Mouse (Mus musculus) forebrain, embryonic 13.5 days (tissue): ENCODE data around the gene 1600014C10Rik. TPM values are rescaled to one million over a fixed set of nuclear protein-coding genes. Genes with fewer than 3 reads are reported as not detected.

Experiments
- ATAC-seq: fragments of 200-750 bp; cut with Nextera tagmentation; 2 replicates; pipeline ENCODE4 v1.8.0; 2017
- H3K27ac ChIP-seq: fragments of 300-500 bp; sonication (generic); 2 replicates; pipeline ENCODE4 v1.5.1; 2015; ENCODE audit warnings: inconsistent platforms, mild to moderate bottlenecking, moderate library complexity
- H3K27me3 ChIP-seq: fragments of 300-500 bp; sonication (generic); 2 replicates; pipeline ENCODE4 v1.6.1; 2015; ENCODE audit warnings: mild to moderate bottlenecking, inconsistent platforms
- H3K36me3 ChIP-seq: fragments of 300-500 bp; sonication (generic); 2 replicates; pipeline ENCODE4 v1.6.1; 2015; ENCODE audit warnings: mild to moderate bottlenecking, inconsistent platforms; ENCODE audit not compliant: poor library complexity, severe bottlenecking
- H3K4me1 ChIP-seq: fragments of 300-500 bp; sonication (generic); 2 replicates; pipeline ENCODE4 v1.6.1; 2015; ENCODE audit warnings: inconsistent platforms
- H3K4me2 ChIP-seq: fragments of 300-500 bp; sonication (generic); 2 replicates; pipeline ENCODE4 v1.6.1; 2015; ENCODE audit warnings: inconsistent platforms, mild to moderate bottlenecking, moderate library complexity
- H3K4me3 ChIP-seq: fragments of 300-500 bp; sonication (generic); 2 replicates; pipeline ENCODE4 v1.5.1; 2015; ENCODE audit warnings: mild to moderate bottlenecking, inconsistent platforms
- H3K9ac ChIP-seq: fragments of 300-500 bp; sonication (generic); 2 replicates; pipeline ENCODE4 v1.6.1; 2015; ENCODE audit warnings: mild to moderate bottlenecking, inconsistent platforms
- H3K9me3 ChIP-seq: fragments of 300-500 bp; sonication (generic); replicated peaks from 2 replicates; pipeline ENCODE4 v1.6.1; 2016; ENCODE audit warnings: inconsistent platforms
- WGBS: fragments of 180-500 bp; shearing (Covaris S2); methylation state at CpG from one replicate; pipeline ENCODE4 v1.1.7; 2015; 5-methylcytosine and 5-hydroxymethylcytosine counted together
- polyA plus RNA-seq: library from polyadenylated mRNA; unstranded; fragments of >200 nt; fragmentation: Nextera tagmentation; extraction: Ambion mirVana; gene quantifications from 2 replicates; pipeline ENCODE4 v1.2.1, GENCODE M21; 2015

1600014C10Rik gene
- polyA plus RNA-seq, 1 experiment from 2014 or later = 12.5 TPM

DNA sequence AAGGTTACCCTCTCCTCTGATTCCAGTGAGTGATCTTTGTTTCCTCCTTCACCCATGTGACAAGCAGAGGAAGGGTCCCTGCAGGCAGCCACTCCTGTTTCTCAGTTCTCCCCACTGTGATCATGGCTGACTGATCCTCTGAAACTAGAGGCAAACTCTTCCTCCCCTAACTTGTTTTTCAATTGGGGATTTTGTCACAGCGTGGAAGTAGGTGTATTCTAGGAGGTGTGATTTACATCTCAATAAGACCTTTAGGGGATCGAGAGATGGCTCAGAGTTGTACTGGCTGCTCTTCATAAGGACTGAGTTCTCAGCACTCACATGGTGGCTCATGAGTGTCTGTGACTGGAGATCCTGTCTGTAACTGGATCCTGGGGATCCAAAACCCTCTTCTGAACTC, 22.8 kb downstream of the 1600014C10Rik start:
- peaks cover 5% of the 10 kb centered on the region; the same call in 1 of the 2 replicates for H3K27me3 ChIP-seq
- H3K36me3 ChIP-seq = no peaks in the 10 kb centered on the region
- peaks cover 4% of the 10 kb centered on the region; the same call in 1 of the 2 replicates for H3K9me3 ChIP-seq
- H3K4me2 ChIP-seq = no peak overlapping the region
- H3K9ac ChIP-seq = no peak overlapping the region
- WGBS = 23% methylated on average over 2 of the region's 2 CpGs
- ATAC-seq = no peak
- no peak overlapping the region for H3K4me3 ChIP-seq
- H3K4me1 ChIP-seq = peaks cover 4% of the 10 kb centered on the region; the same call in 1 of the 2 replicates
- H3K27ac ChIP-seq = no peak overlapping the region

DNA sequence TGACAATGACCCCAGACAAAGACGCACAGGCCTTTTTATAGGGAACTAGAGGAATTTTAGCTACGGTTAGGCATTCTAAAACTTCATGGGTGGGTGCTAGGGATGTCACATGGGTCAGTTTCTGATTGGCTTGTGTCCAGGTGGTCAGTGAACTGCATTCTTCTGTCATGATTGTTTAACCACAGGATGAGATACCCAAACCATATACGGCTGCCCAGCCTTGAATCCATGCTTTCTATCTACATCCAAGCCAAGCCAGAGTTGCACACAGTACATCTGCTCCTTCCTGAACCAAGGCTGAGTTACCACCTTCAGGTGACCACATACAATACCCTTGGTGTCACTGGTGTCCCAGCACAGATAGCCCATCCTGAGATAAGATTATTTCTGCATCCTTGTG, 23.5 kb downstream of the 1600014C10Rik start:
- H3K9ac ChIP-seq = no peak overlapping the region
- 78% methylated on average over 3 of the region's 3 CpGs for WGBS
- no peaks in the 10 kb centered on the region for H3K36me3 ChIP-seq
- H3K4me1 ChIP-seq = no peaks in the 10 kb centered on the region
- H3K9me3 ChIP-seq = peaks cover 4% of the 10 kb centered on the region; the same call in 1 of the 2 replicates
- no peak overlapping the region for H3K4me3 ChIP-seq
- ATAC-seq = no peak
- no peak overlapping the region for H3K27ac ChIP-seq
- H3K27me3 ChIP-seq = peaks cover 5% of the 10 kb centered on the region; the same call in 1 of the 2 replicates
- no peak overlapping the region for H3K4me2 ChIP-seq

DNA sequence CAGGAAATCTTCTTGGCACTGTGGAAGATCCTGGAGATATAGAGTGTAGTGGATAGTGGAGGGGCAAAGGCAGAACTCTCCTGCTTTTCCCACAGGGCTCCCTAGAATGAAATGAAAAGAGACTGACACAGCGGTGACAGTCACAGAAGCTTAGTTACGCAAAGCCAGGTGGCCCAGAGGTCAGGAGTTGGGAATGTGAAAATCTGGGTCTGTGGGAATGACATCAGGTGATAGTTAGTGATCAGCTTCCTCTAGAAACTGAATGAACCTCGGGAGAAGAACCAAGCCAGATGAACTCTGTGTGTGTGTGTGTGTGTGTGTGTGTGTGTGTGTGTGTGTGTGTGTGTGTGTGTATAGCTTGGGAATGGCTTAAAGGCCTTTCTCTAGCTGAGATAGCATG, 26.0 kb downstream of the 1600014C10Rik start:
- H3K4me3 ChIP-seq = no peak overlapping the region
- ATAC-seq = no peak
- WGBS = 76% methylated on average over 3 of the region's 3 CpGs
- H3K9me3 ChIP-seq = peaks cover 4% of the 10 kb centered on the region; the same call in 1 of the 2 replicates
- H3K4me2 ChIP-seq = no peak overlapping the region
- H3K27me3 ChIP-seq = no peaks in the 10 kb centered on the region
- H3K9ac ChIP-seq = no peak overlapping the region
- no peaks in the 10 kb centered on the region for H3K4me1 ChIP-seq
- H3K36me3 ChIP-seq = no peaks in the 10 kb centered on the region
- no peak overlapping the region for H3K27ac ChIP-seq

DNA sequence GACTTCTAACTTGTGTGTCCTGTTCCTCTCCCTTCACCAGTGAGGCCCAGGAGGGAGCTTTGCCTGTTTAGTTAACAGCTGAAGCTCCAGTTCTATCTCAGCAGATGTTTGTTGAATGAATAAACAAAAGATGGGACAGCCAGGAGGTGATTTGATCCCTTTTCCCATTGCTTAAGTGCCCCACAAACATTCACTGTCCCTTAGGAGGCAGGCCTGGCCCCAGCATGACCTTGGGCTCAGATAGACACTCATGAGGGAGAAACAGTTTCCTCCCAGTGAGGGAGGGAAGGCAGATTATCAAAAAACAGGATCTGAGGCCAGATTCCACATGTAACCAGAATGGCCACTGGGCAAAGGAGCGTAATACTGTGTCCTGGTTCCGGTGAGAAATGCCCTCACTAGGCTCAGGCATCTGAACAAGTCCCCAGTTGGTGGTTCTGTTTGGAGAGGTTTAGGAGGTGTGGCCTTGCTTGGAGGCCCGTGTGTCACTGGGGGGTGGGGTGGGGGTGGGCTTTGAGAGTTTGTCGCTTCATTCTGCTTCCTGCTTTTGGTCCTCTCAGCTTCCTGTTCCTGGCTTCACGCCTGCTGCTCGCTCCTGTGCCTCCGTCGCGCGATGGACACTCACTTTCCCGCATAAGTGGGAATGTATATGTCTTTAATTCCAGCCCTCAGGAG, 26.6 kb downstream of the 1600014C10Rik start:
- Histone ChIP-seq H3K4me3 (no peak overlapping the region), H3K4me2 (no peak overlapping the region), H3K36me3 (no peaks in the 10 kb centered on the region), H3K4me1 (no peaks in the 10 kb centered on the region), H3K27ac (no peak overlapping the region), H3K9me3 (no peaks in the 10 kb centered on the region), H3K27me3 (no peaks in the 10 kb centered on the region), H3K9ac (no peak overlapping the region)
- WGBS = 83% methylated on average over 11 of the region's 11 CpGs
- ATAC-seq = no peak

DNA sequence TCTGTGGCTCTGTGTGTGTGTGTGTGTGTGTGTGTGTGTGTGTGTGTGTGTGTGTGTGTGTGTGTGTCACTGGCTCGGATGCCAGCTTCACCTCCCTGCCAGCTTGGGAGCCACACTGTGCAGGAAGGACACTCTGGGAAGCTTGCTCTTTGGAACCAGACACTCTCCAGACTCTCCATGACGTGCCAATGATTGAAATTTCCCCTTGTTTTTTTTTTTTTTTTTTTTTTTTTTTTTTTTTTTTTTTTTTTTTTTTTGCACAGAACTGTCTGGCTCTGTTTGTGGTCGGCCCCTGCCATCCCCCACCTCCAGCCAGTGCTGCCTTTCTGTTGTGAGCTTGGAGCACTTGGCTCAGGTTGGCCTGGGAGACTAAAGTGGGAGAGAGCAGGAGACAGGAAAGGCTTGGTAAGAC, 29.6 kb downstream of the 1600014C10Rik start:
- ATAC-seq = no peak
- Histone ChIP-seq H3K4me2 (no peak overlapping the region), H3K4me3 (no peak overlapping the region), H3K27me3 (no peaks in the 10 kb centered on the region), H3K9me3 (no peaks in the 10 kb centered on the region), H3K9ac (no peak overlapping the region), H3K36me3 (no peaks in the 10 kb centered on the region), H3K4me1 (no peaks in the 10 kb centered on the region), H3K27ac (no peak overlapping the region)
- 51% methylated on average over 3 of the region's 3 CpGs for WGBS

DNA sequence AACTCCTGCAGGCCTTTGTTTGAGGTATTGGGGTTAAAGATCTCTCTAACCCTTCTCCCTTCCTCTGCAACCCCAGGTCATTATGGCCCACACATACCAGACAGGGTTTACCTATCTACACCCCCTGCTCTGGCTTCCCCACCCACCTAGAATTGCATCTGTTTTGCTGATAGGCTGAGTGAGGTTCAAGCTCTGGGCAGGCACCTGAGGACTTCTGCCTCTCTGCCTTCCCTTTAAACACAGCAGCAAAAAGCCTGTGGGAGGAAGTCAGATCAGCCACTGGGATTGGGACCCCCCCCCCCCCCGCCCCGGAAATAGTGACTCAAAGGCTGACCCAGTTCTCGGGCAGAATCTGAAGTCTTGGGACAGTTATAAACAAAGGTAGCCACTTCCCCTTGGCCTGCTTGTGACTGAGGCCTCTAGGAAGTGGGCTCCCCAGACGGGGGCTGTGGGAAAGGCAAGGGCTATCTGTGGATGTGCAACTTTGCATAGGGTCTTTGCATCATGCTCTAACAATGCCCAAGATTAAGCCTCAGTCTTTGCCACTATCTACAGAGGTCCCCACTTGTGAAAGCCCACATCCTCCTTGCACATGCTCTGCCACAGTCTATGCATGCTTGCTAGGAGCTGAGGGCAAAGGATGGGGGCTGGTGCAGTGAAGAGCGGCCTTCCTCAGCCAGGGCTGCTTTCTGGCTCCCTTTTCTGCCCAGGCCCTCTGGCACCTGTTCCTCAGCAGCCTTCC, 31.6 kb downstream of the 1600014C10Rik start:
- Histone ChIP-seq H3K27ac (no peak overlapping the region), H3K36me3 (no peaks in the 10 kb centered on the region), H3K4me2 (no peak overlapping the region), H3K9me3 (no peaks in the 10 kb centered on the region), H3K4me3 (no peak overlapping the region), H3K27me3 (no peaks in the 10 kb centered on the region), H3K9ac (no peak overlapping the region), H3K4me1 (no peaks in the 10 kb centered on the region)
- no peak for ATAC-seq
- 69% methylated on average over 5 of the region's 5 CpGs for WGBS

DNA sequence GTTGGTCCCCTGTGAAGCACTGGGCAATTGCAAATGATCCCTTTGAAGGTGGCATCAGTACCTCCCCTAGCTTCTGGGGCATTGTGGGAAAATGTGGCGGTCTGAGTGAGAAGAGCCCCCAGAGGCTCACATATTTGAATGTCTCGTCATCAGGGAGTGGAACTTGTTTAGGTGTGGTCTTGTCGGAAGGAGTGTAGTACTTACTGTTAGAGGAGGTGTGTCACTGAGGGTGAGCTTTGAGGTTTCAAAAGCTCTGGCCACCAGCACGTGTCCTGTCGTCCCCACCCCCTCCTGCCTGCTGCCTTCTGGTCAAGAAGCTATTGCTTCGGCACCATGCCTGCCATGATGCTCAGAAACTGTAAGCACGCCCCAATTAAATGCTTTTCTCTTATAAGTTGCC, 32.3 kb downstream of the 1600014C10Rik start:
- ATAC-seq = no peak
- H3K4me1 ChIP-seq = no peaks in the 10 kb centered on the region
- 83% methylated on average over 7 of the region's 7 CpGs for WGBS
- no peak overlapping the region for H3K27ac ChIP-seq
- no peaks in the 10 kb centered on the region for H3K9me3 ChIP-seq
- no peaks in the 10 kb centered on the region for H3K36me3 ChIP-seq
- no peak overlapping the region for H3K4me2 ChIP-seq
- no peaks in the 10 kb centered on the region for H3K27me3 ChIP-seq
- H3K4me3 ChIP-seq = no peak overlapping the region
- no peak overlapping the region for H3K9ac ChIP-seq

DNA sequence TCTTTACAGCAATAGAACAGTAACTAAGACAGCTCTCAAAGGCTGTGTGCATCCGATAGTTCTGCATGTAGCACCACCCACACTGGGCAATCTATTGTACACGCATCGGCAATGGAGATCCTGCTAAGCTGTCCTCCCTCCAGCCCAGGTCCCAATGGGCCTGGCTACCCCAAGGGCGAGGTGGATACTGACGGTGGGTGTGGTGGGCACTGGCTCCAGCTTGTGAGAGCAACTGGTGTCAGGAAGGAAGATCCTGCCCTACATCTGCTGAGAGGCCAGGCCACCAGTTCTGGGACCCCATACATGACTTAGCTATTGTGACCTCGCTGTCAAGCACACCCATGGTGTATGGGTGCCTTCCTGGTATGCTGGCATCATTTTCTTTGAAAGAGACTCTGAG, 32.7 kb downstream of the 1600014C10Rik start:
- Histone ChIP-seq H3K4me1 (no peaks in the 10 kb centered on the region), H3K4me2 (no peak overlapping the region), H3K4me3 (no peak overlapping the region), H3K9me3 (no peaks in the 10 kb centered on the region), H3K36me3 (no peaks in the 10 kb centered on the region), H3K9ac (no peak overlapping the region), H3K27me3 (no peaks in the 10 kb centered on the region), H3K27ac (no peak overlapping the region)
- 92% methylated on average over 6 of the region's 6 CpGs for WGBS
- no peak for ATAC-seq

DNA sequence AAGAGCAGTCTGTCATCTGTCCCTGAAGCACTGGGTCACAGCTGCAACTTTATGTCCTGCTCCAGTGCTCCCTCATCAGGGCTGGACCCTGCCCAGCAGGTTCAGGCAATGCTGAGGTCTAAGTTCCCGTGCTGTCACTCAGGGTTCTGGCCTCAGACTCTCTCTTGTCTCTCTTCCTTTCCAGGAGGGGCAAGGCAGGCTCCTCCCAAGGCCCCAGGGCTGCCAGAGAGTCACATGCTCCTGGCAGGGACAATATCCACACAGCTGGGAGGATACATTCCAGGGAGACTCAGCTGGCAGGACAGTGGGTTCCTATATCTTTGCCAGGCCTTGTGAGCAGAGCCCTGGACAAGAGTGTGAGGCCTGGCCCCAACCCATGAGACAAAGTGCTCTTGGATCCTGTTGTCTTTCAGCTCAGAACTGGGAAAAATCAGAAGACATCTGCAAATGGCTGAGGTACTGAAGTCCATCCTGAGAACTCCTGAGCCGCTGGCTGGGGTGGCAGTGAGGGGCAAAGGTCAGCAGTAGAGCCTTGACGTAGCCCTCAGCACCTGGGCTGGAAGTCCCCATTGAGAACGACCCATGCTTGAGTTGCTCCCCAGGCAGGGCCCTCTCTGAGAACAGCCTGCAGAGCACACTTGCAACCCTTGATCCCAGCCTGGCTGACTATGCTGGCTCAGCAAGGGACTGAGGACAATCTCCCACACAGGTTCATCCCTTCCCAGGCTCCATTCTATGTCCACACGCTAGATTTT, 34.6 kb downstream of the 1600014C10Rik start:
- no peaks in the 10 kb centered on the region for H3K36me3 ChIP-seq
- no peak overlapping the region for H3K4me2 ChIP-seq
- H3K27me3 ChIP-seq = no peaks in the 10 kb centered on the region
- WGBS = 66% methylated on average over 5 of the region's 5 CpGs
- H3K4me1 ChIP-seq = no peaks in the 10 kb centered on the region
- no peak for ATAC-seq
- no peak overlapping the region for H3K4me3 ChIP-seq
- no peaks in the 10 kb centered on the region for H3K9me3 ChIP-seq
- no peak overlapping the region for H3K27ac ChIP-seq
- no peak overlapping the region for H3K9ac ChIP-seq

DNA sequence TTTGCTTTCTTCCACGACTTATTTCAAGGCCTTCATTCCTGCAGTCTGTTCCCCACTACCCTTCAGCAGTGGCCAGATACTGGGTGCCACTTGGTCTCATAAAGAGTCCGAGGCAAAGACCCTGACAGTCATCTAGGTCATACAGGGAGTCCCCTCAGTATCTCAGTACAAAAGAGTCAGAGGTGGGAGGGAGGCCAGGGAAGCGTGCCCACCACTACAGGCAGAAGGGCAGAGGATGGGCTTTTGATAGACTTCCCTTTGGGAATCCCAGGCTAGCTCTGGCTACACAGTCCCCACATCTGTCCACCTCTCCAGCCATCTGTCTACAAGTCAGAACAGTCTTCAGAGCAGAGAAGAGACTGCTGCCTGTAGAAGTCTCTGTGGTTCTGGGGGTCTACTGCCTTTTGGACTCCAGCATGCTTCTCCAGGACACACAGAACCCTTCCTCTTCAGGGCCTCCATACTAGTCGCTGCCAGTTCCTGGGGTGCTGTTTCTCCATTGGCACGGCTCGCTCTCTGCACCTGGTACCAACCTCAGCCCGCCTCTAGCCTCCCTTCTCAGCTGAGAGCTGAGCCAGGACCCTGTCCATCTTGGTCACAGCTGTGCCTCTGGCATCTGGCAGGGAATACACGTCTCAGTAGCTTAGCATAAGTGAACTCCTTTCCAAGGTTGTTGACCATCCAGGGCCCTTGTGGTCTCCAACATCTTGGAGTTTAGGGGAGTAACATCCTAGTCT, 35.8 kb downstream of the 1600014C10Rik start:
- no peak for ATAC-seq
- no peak overlapping the region for H3K4me3 ChIP-seq
- H3K27ac ChIP-seq = no peak overlapping the region
- 78% methylated on average over 8 of the region's 8 CpGs for WGBS
- H3K9me3 ChIP-seq = no peaks in the 10 kb centered on the region
- no peaks in the 10 kb centered on the region for H3K36me3 ChIP-seq
- H3K4me2 ChIP-seq = no peak overlapping the region
- no peaks in the 10 kb centered on the region for H3K4me1 ChIP-seq
- no peaks in the 10 kb centered on the region for H3K27me3 ChIP-seq
- no peak overlapping the region for H3K9ac ChIP-seq

DNA sequence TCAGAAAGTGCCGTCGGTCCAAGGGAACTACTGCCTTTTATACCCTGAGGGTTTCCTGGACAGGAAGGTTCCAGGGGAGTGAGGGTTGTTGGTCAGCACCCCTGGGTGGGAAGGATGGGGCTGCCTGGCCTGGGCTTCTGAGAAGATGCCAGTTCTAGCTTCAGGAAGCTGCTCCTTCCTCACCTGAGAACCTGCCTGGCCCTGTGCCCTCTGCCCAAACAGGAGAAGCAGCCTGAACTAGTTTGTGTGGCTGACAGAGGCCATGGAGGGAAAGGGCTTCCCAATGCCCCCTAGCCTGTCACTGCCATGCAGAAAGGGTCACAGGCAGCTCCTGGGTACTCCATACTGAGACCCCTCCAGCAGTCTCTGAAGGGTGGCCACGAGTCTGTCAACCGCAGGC, 36.5 kb downstream of the 1600014C10Rik start:
- no peaks in the 10 kb centered on the region for H3K4me1 ChIP-seq
- H3K27ac ChIP-seq = no peak overlapping the region
- no peaks in the 10 kb centered on the region for H3K9me3 ChIP-seq
- H3K9ac ChIP-seq = no peak overlapping the region
- H3K36me3 ChIP-seq = no peaks in the 10 kb centered on the region
- H3K27me3 ChIP-seq = no peaks in the 10 kb centered on the region
- no peak overlapping the region for H3K4me2 ChIP-seq
- ATAC-seq = no peak
- whole genome bisulfite sequencing = 85% methylated on average over 4 of the region's 4 CpGs
- H3K4me3 ChIP-seq = no peak overlapping the region

DNA sequence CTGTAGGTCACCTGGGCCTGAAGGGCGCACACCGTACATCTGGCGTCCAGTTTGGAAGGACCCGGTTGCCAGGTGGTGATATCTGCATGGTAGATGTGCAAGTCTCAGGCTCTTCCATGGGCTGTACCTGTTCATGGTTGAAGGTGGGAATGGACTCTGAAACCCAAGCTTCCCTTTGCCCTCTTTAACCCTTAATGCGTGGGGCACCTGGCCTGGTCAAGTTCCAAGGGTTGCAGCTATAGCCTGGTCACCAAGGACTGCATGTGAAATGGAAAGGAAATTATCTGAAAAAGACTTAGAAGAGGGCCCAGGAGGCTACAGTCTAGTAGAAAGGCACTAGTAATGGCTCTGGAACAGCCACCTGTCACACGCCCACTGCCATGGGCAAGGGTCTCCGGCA, 37.8 kb downstream of the 1600014C10Rik start:
- Histone ChIP-seq H3K4me1 (no peaks in the 10 kb centered on the region), H3K9me3 (no peaks in the 10 kb centered on the region), H3K4me2 (no peak overlapping the region), H3K9ac (no peak overlapping the region), H3K4me3 (no peak overlapping the region), H3K27me3 (no peaks in the 10 kb centered on the region), H3K36me3 (no peaks in the 10 kb centered on the region), H3K27ac (no peak overlapping the region)
- ATAC-seq = no peak
- WGBS = 98% methylated on average over 7 of the region's 7 CpGs
